Mouse (Mus musculus): Measurements from ENCODE around the gene Wars2. TPM values are rescaled to one million over a fixed set of nuclear protein-coding genes. Genes with fewer than 3 reads are reported as not detected.

The Wars2 gene
- total RNA-seq, 2 experiments from 2014 or later = 7.6 to 7.9 TPM

DNA sequence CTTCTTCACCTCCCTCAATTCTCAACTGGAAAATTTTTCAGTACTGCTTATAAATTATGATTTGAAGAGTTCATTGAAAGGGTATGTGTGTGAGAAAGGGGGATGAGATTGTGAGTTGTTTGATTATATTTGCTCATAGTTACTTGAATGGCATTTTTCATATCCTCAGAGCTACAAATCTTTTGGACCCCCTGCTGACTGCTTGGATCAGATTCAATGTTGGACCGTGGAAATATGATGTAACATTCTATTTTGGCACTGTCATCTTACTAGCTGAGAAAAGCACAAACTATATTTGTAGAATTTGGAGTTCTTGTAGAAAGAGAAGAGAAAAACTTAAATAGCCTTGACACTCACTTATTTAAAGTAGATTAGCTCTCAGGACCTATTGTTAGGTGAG is 43.5 kb downstream of the Wars2 start:
- DNase-seq (ENCODE audit: low spot score in 2 of 2) = no peak

DNA sequence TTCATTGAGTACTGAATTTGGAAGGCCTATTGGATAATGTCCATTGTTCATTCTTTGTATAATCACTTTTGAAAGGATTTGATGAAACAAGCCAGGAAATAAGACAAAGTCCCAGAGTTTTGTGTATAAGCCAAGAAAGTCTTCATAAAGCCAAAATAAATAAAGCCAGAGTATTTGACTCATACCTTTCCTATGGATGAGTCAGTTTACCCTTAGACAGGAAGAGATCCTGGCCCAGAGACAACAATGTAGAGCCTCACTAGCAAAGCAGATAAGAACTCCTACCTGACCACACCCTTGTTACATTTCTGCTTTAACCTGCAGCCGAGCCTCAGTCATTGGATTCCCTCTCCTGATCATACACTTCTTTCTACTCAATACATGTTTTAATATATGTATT is 47.2 kb downstream of the Wars2 start:
- DNase-seq (ENCODE audit: low spot score in 2 of 2) = no peak

DNA sequence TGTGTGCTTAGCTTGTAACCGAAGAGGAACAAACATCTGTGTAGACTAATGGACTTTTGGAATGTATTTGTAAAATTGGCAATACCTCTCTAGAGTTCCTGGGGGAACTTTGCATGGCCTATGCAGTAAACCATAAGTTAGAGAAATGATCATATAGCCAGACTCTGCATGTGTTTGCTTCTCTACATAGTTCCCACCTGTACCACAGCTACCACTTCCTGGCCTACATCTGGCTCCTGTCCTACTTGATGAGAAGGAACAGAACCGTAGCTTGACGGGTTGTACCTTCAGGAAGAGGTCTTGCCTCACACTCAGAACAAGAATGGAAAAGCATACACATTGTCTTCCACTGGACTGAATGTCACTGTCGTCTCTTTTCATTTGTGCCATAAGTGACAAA is 52.7 kb downstream of the Wars2 start:
- no peak for DNase-seq (ENCODE audit: low spot score in 2 of 2)

DNA sequence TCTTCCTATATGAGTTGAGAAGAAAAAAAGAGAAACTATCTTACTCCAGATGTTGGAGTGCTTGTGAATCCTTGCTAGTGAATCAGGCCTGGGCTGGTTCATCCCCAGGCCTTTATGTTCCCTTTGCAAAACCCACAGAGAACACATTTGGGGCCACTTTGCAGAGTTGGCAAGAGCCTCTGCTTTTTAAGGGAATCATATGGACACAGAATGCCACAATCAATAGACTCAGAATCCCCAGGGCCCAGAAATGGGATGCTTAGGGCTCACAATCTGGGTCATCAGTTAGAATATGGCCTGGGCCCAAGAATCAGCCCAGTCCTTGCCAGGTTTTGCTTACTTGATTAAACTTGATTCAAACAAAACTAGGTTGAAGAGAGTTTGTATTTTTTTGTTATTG is 62.5 kb downstream of the Wars2 start:
- DNase-seq (ENCODE audit: low spot score in 2 of 2) = no peak

DNA sequence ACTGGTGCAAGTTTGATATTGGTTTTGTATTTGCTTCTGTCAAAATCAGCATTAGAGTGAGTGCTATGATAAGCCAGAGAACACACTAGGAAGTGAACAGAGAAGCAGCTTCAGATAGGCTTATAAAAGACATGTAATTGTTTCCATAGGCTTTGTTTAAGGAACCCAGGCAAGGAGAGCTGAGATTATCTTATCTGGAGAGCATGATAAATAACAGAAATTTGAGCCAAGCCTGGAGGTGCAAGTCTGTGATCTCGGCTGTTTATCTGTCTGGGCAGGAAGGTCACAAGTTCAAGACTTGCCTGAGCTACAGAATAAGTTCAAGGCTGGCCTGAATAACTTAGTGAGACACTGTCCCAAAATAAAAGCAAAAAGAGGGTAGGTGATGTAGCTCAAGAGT is 67.5 kb downstream of the Wars2 start:
- no peak for DNase-seq (ENCODE audit: low spot score in 2 of 2)

DNA sequence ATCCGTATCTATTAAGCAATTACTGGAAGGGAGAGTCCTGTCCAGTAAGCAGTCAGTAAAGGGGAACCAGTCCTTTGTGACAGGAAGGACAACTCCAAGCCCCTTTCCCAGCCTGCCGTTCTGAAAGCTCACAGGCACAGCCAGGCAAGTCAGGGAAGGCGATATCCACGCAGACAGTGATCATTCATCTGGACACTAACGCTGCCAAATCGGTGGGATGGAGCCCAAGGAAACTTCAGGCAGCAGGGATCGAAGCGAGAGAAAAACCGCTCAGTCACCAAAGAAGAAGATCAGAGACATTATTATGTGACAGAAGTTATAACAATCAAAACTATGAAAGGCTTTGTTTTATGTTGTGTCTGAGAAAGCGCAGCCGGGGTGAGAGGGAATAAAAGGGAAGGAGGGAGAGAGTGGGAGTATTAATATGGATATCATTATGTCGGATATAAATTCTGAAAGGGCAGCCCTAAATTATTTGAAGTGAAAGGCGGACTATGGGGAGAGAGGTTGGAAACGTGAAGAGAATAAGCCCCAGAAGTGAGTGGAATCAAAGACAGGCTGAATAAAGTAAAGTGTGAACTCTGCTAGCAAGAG is 70.3 kb downstream of the Wars2 start:
- peak in 1 of 2 experiments; percentile 24 for DNase-seq (ENCODE audit: low spot score in 2 of 2)

DNA sequence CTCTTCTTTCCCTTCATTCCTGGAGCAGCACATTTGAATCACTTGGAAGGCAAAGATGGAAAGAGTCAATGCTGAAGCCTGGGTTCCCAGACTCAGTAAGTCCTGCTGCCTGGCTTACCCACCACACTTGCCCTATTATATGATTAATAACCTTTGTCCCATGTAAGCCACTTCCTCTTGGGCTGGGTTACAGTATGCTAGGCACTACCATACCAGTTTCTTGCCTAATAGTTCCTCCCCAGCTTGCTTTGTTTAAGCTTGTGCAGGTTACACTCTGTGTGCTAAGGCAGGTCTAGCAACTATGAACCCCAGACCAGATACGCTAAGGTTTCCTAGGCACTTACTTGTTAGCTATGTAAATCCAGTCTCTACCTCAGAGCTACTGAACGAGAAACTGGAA is 86.9 kb downstream of the Wars2 start:
- DNase-seq (ENCODE audit: low spot score in 2 of 2) = no peak

DNA sequence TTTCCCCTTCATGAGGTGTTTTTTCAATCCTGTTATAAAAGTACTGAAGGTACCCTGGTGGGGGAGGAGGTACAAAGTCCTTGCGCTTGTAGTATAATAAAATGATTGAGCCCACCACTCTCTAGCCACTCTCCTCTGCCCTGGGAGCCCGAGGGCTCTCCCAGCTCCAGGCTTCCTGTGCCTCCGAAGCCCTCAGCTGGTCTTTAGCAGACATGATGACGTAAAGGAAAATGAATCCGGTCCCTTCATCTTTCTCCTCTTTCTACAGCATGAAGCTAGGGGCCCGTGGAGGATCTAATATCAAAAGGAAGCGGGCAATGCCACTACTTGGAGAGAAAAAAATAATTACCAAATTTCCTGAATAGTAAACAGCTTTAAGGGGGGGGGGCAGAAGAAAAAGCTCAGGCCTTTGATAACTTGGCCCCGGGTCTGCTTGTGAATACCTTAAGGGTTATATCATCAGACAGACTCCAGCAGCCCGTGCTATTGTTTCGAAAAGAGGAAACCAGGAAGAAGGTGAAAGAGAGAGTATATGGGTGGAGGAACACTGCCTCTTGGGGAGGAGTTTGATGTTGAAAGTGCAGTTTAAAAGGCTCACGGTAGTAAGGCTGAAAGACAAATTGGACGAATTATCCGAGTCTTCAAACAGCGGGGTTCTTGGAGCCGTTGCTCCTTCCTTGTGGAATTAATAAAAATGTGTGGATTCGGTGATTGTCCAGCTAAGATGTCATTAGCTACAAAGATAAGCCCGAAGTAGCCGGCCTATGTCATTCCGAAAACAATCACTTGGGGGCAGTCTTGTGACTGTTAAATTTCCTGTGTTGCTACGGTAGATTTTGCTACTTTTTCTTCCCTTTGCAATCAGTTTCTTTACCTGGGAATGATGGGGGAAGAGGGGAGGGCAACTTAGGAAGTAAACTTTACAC is 92.8 kb downstream of the Wars2 start:
- DNase-seq (ENCODE audit: low spot score in 2 of 2) = peak in 1 of 2 experiments; percentile 63

DNA sequence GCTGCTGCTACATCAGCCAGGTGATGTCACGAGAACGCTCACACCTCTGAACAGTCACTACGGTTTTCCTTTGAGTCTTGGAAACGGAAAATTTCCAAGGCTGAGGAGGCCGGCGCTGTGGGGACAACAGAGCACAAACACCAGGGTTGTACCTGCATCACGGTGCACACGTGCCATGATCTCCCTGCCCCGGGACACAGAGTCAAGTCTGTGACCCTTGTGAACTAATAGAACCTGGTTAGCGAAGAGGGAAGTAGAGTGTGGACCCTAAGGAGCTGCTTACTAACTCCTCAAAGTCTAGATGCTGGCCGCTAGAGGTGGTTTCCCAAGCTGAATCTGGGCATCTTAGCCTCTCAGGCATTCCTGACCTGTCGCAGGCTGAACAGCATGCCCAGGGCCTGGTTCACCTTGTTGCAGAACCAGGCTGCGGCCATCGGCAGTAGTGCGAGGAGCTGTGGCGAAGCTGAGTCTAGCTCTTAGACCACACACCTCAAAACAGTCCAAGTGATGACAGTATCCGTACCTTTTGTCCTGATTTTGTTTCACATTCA is 93.5 kb downstream of the Wars2 start:
- DNase-seq (ENCODE audit: low spot score in 2 of 2) = no peak

DNA sequence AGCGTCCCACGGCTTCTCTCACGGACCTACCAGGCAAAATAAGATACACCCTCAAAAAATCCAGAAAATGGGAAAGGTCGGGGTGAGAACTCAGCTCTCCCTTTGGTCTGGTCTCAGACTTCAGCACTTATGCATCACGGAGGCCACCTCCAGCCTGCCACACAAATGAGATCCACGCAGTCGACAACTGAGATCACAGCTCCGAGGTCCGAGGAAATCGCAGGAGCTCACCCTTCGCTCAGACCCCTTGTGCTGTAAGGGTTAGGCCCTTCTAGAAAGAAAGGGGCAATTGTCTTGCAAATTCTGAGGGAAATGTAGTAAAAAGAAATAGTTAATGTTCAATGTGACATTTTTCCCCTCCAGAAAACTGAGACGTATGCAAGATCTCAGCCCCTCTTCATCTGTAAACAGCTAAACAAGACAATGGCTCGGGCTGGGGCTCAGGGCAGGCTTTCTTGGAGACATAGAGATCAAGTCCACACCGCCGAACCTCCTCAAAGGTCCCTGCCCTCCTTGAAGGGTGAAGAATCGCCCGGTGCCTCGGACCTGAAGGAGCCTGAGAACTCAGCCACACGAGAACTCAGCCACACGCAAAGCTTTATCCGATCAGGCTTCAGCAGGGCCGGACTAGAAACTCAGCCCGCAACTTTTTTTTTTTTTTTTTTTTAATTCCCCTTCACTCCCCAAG is 94.4 kb downstream of the Wars2 start:
- DNase-seq (ENCODE audit: low spot score in 2 of 2) = no peak

DNA sequence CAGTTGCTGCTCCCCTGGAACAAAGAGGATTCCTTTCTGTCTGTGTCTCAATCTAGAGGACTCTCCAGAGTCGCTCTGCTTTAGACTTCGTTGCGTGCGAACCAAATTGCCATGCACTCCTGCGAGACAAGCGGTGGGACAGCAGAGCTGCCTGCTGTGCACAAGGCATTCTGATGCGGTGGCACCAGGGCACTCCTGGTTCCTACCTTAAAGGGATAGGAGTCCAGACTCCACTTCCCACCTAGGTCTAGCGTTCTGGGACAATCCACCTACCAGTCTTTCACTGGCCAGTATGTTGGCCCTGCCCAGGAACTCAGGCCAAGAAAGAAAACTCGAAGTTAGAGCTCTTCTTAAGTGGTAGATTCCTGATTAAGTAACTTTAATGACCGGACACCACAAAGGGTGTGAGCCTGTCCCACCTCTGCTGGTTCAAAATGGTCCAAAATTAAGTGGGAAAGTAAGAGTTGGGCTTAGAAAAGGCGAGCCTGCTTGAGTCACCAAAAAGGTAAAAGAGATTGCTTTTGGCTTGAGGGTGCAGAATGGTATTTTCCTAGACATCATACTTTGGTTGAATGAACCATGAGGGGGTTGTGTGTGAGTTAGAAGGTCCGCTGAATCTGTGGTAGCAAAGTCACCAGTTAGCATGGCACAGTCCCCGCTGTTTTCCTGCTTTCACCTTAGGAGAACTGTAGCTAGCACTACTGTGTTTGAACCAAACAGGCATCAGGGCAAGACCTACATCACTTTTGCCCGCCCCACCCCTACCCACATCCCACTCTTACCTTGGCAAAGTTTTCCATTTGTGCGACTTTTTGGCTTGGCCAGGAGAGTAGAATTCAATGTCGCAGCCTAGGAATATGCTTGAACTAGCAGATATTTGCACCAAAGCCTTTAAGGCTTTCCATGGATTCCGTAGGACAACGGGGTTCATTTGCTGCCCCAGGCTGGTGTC is 95.2 kb downstream of the Wars2 start:
- DNase-seq (ENCODE audit: low spot score in 2 of 2) = no peak

DNA sequence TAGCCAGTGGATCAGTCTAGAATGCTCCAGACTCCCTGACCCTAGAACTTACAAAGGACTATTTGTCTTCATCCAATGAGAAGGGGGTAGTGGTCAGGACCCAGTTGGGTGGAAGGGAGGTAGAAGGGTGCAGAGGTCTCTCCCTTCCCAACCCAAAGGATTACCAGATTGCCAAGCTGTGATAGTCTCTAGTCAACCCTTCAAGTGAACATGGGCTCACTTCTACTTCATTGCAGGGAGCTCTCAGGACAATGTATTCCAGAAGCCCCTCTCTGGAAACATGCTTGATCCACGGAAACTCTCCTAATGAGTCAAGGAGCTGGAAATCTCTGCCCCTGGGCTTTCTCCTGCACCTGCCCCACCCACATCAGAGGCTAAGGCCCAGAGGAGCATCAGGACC is 97.8 kb downstream of the Wars2 start:
- no peak for DNase-seq (ENCODE audit: low spot score in 2 of 2)

DNA sequence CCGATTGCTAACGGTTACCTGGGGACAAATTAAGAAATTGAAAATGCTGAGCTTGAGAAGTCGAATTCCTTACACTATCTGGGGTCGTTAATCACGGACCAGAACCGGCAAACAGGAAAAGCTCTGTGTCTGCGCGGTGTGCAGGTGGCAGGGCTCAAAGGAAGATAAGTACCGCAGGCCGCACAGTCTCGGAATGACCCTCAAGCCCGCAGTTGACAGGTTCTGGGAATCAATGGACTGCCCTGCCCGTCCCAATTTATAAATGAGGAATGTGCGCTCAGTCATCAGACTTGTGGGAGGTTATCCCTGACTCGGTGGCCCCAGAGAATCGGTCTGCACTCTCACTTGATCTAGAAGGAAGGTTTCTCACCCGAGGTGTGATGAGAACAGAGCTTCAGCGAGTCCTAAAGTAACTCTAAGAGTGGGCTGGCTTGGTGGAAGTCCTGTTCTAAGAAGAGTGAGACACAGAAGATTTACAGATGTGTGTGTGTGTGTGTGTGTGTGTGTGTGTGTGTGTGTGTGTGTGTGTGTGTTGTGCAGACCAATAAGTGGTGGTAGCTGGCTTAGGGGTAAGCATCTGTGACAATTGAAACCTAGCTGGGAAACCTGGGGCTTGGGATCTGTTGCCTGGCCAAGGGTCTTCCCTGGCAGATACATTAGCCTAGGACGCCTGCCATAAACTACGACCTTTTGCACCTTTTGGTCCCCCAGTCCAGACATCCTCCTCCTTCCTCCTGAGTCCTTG is 98.6 kb downstream of the Wars2 start:
- DNase-seq (ENCODE audit: low spot score in 2 of 2) = no peak

DNA sequence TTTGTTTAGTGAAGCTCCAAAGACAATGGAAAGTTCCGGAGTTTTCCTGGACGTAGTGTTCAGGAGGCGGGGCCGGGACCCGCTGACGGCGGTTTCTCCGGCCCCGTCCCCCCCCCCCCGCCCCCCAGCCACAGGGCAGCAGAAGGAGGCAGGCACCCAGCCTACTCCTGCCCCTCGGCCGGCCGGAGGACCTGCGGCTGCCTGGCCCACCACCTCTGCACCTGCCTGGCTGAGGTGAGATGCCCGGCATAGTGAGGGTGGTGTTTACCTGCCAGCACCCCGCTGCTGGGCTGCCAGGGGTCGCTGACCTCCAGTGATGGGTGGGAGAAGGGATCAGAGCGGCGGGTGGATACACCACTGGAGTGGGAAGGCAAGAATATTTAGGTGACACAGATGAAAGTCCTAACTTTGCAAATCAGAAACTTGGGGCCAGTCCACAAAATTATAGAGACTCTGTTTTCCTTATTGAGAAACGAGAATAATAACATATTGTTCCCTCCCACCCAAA is 99.4 kb downstream of the Wars2 start, which contains the start of gene Tbx15:
TSS of gene Tbx15 (plus strand) at position 169 of the 508 bp plus-strand sequence.
- no peak for DNase-seq (ENCODE audit: low spot score in 2 of 2)

DNA sequence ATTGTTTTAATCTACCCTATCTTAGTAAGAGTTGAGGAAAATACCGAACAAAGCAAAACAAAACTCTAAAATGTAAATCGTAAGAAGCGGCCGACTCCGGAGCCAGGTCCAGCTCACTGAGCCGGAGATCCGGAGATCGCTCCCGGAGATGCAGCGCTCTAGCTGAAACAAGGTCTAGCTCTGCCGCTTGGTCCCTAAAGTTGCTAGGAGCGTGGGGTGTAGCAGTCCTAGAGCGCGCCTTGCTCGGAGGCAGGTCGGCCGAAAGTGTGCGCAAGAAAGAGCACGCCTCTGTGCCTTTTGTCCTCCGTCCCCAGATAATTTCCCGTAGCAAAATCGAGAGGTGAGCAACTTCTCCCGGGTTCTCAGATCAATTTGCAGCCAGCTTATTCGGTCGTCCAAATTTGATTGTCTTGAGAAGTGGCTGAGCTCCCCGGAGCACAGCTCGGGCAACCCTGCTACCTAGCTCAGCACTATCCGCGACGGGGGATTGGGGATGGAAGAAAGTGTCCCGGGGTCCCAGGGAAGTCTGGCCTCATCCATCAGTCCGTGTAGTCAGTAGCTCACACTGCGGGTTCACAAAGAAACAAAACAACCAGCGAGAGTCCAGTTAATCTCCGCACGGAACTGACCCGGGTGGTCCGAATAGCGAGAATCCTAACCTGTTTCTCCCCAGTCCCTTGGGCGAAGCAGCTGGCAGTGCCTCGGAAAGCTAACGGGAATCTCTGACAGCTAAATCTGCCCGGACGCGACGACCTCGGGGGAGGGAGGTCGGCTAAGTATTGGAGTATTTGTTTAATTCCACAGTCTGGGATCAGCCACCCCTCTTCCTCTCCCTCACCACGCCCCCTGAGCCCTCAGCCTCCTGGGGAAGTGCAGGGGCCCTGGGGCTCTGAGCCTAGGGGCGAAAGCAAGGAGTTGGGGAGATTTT is 100.2 kb downstream of the Wars2 start:
- DNase-seq (ENCODE audit: low spot score in 2 of 2) = peak in 1 of 2 experiments; percentile 32

DNA sequence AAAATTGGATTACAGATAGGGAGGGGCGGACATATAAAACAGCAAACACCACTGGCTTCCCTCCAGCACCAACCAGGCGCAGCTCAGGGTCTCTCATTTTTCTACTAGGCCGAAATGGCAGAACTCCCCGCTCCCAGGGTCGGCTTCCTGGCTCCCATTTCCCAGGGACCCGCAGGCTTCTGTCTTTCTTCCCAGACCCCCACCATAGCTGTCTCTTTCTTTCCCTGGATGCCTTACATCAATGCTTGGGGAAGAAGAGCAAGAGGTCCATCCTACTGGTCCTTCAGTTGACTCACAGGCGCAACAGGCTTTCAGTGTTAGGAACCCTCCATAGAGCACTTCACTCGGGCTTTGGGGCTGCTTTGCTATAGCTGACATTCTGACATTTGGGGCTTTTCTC is 101.6 kb downstream of the Wars2 start:
- DNase-seq (ENCODE audit: low spot score in 2 of 2) = no peak

DNA sequence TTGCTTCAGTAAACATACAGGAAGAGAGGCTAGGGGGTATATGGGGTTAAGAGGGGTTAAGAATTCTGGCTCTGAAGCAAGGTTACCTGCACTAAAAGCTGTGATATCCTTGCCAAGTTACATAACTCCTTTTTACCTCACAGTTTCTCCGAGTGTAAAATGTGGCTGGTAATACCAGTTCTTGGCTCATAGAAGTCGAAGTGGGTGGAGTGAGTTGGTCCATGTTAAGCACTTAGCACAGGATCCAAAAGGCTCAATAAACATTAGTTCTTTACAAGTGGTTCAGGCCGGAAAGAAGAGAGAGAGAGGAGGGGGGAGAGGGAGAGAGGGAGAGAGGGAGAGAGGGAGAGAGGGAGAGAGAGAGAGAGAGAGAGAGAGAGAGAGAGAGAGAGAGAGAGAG is 104.5 kb downstream of the Wars2 start:
- DNase-seq (ENCODE audit: low spot score in 2 of 2) = no peak

DNA sequence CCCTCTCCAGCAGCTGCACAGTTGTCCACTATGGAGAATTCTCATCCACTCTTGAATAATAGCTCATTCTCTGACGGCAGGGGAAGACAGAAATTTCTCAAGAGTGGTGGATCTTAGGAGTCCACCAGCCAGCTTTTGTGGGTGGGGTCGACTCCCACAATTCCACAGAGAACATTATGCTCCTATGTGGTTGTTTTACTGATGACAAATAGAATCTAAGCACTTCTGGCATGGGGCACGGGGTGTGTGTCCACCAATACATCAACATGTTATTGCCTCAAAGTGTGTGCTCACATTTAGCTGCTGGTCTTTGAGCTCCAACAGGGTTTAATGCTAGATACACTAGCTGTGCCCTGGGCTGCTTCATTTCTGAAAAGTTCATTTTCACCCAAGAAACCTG is 105.8 kb downstream of the Wars2 start:
- DNase-seq (ENCODE audit: low spot score in 2 of 2) = no peak

DNA sequence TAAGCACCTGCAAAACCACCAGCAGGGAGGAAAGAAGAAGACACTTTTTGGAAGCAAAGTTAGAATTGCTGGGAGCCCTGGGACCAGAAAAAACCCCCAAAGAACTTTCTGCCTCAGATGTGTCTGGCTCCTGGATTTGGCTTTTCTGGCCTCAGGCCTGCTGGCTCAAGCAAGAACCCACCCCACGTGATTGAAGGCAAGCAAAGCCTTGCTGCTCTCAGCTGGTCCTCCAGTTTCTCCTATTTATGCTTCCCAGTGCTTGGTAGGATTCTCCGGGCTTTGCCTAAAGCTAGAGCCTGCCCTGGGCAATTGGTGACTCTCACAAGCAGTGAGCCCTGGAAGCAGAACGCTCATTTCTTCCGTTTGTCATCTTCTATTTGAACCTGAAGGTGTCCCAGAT is 106.7 kb downstream of the Wars2 start:
- peak in 1 of 2 experiments; percentile 50 for DNase-seq (ENCODE audit: low spot score in 2 of 2)
